Mouse (Mus musculus): ENCODE data around the gene Eif3g.

DNA sequence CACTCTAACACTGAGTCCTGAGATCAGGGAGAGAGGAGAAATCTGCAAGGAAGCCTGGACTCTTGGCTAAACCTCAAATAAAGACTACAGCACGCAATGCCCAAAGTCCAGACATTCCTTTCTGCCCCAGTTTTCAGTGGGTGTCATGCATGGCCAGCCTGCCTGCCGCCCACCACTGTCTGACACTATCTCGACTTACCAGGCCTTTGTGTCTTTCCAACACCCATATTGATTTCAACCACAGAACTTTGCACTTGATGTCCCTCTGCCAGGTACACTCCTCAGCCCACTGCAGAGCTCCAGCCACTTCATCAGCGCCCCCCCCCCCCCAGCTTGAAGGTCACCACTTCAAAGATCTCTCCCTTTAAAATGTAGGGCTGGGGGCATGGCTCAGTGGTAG lies 36.2 kb downstream of the Eif3g start:
- TF ChIP-seq MAX (IDR thresholded peaks at IDR 0.05; ENCODE audit: low read length) (no peak), CTCF (conservative IDR thresholded peaks at IDR 0.05 in 1 of 2, IDR thresholded peaks at IDR 0.05 in 1 of 2; ENCODE audit: low read depth in 2 of 2, low read length in 2 of 2) (no peak), POLR2A (IDR thresholded peaks at IDR 0.05; ENCODE audit: low read depth, low read length) (no peak), EP300 (IDR thresholded peaks at IDR 0.05; ENCODE audit: low read length) (no peak), SMC3 (IDR thresholded peaks at IDR 0.05; ENCODE audit: low read depth, low read length) (no peak), MAZ (IDR thresholded peaks at IDR 0.05; ENCODE audit: low read depth, low read length) (no peak), TBP (conservative IDR thresholded peaks at IDR 0.05; ENCODE audit: low read depth, low read length) (no peak), UBTF (IDR thresholded peaks at IDR 0.05; ENCODE audit: low read depth, low read length) (no peak), E2F4 (IDR thresholded peaks at IDR 0.05; ENCODE audit: insufficient replicate concordance, low read depth, low read length) (no peak)
